Mouse (Mus musculus): ENCODE data around the gene Adcy9.
"Not testable (repeated sequence)": the region's sequence is repeated elsewhere in the genome, so short reads cannot be mapped to it uniquely, and the experiment has no call there.

The Adcy9 gene

GRCm38 (mm10) chr16:4270911-4271310 is 149.4 kb downstream of the Adcy9 start:
- DNase-seq (ENCODE audit: low spot score) = no peak

GRCm38 (mm10) chr16:4267857-4268666 is 152.2 kb downstream of the Adcy9 start:
- peak; percentile 89 for DNase-seq (ENCODE audit: low spot score)

- no peak for DNase-seq (ENCODE audit: low spot score)
These were observed 152.8 kb downstream of the Adcy9 start for GRCm38 (mm10) chr16:4267453-4267852.

GRCm38 (mm10) chr16:4265351-4265750 is 154.9 kb downstream of the Adcy9 start:
- no peak for DNase-seq (ENCODE audit: low spot score)

- no peak for DNase-seq (ENCODE audit: low spot score)
These were observed 156.8 kb downstream of the Adcy9 start for GRCm38 (mm10) chr16:4263486-4263885.

- no peak for DNase-seq (ENCODE audit: low spot score)
These were observed 162.8 kb downstream of the Adcy9 start for GRCm38 (mm10) chr16:4257546-4257945.

- no peak for DNase-seq (ENCODE audit: low spot score)
These were observed 171.5 kb downstream of the Adcy9 start for GRCm38 (mm10) chr16:4248791-4249190.

- not testable (repeated sequence) for DNase-seq (ENCODE audit: low spot score)
These were observed 175.1 kb downstream of the Adcy9 start for GRCm38 (mm10) chr16:4245241-4245640.

Measured in embryo, embryonic 10.5 days (tissue).